Mouse (Mus musculus): ENCODE data around the gene Kcnip4. TPM values are rescaled to one million over a fixed set of nuclear protein-coding genes. Genes with fewer than 3 reads are reported as not detected.

Gene Kcnip4
- polyA plus RNA-seq, 1 experiment from 2014 or later = 0.84 TPM

DNA sequence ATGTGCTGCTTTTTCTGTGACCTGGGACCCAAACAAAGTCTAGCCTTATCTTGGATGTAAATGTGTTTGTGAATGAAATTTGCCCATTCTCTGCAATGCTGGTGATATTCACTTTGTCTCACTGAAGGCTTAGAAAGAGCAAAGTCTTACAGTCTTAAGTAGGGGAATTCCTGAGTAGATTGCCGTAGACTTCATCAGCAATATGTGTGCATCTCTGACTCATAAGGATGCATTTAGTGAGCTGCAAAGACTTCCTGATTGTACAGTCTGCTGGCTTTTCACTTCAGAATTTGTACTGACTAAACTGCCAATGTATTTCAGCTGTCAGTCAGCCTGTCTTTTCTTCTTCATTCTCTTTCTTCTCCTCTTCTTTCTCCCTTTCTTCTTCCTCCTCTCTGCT, 1102.8 kb downstream of the Kcnip4 start:
- Histone ChIP-seq H3K4me2 (no peak overlapping the region), H3K9ac (no peak overlapping the region), H3K27ac (no peak overlapping the region), H3K36me3 (no peaks in the 10 kb centered on the region), H3K9me3 (replicated peaks) (no peaks in the 10 kb centered on the region), H3K4me1 (no peaks in the 10 kb centered on the region), H3K27me3 (no peaks in the 10 kb centered on the region), H3K4me3 (replicated peaks) (no peak overlapping the region)
- WGBS = 83% methylated on average over 1 of the region's 1 CpGs
- no peak for ATAC-seq (replicated peaks; ENCODE audit: low FRiP score)

GRCm38 (mm10) chr5:48419741-48420140, 1105.0 kb downstream of the Kcnip4 start:
- Histone ChIP-seq H3K4me3 (replicated peaks) (no peak overlapping the region), H3K36me3 (no peaks in the 10 kb centered on the region), H3K27ac (no peak overlapping the region), H3K4me1 (no peaks in the 10 kb centered on the region), H3K9ac (no peak overlapping the region), H3K4me2 (no peak overlapping the region), H3K27me3 (no peaks in the 10 kb centered on the region), H3K9me3 (replicated peaks) (no peaks in the 10 kb centered on the region)
- ATAC-seq (replicated peaks; ENCODE audit: low FRiP score) = no peak
- 76% methylated on average over 2 of the region's 2 CpGs for WGBS

- no peak overlapping the region for H3K4me3 ChIP-seq (replicated peaks)
- 0 out of 2 replicates have a peak, but pooled peaks cover 4% of the 10 kb centered on the region for H3K4me1 ChIP-seq
- no peak overlapping the region for H3K27ac ChIP-seq
- no peaks in the 10 kb centered on the region; the same call in 1 of the 2 replicates for H3K27me3 ChIP-seq
- 0 out of 2 replicates have a peak, but pooled peaks cover 5% of the 10 kb centered on the region for H3K36me3 ChIP-seq
- 71% methylated on average over 4 of the region's 4 CpGs for WGBS
- no peaks in the 10 kb centered on the region for H3K9me3 ChIP-seq (replicated peaks)
- no peak overlapping the region for H3K9ac ChIP-seq
- ATAC-seq (replicated peaks; ENCODE audit: low FRiP score) = no peak
- no peak overlapping the region for H3K4me2 ChIP-seq
Measured at GRCm38 (mm10) chr5:48412261-48412660, 1112.4 kb downstream of the Kcnip4 start.

DNA sequence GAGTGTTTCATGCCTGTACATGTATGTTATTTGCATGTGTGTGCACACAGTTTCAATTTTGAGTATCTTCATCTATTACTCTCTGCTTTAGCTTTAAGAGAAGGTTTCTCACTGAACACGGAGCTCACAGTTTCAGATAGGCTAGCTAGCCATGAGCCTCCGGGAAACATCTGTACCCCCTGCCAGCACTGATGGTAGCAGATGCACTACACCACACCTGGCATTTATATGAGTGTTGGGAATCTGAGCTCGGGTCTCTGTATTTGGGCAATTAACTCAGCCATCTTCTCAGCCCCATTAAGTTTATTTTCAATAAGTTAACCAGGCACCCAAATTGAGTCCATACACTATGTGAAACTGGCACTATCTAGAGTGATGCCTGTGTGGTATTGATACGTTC, 1113.2 kb downstream of the Kcnip4 start:
- 0 out of 2 replicates have a peak, but pooled peaks cover 4% of the 10 kb centered on the region for H3K4me1 ChIP-seq
- WGBS = 43% methylated on average over 4 of the region's 4 CpGs
- no peak overlapping the region for H3K27ac ChIP-seq
- H3K9ac ChIP-seq = no peak overlapping the region
- ATAC-seq (replicated peaks; ENCODE audit: low FRiP score) = peak; percentile 80; the same call in 1 of the 2 replicates
- no peaks in the 10 kb centered on the region for H3K9me3 ChIP-seq (replicated peaks)
- 0 out of 2 replicates have a peak, but pooled peaks cover 5% of the 10 kb centered on the region for H3K36me3 ChIP-seq
- H3K27me3 ChIP-seq = no peaks in the 10 kb centered on the region; the same call in 1 of the 2 replicates
- no peak overlapping the region for H3K4me3 ChIP-seq (replicated peaks)
- H3K4me2 ChIP-seq = no peak overlapping the region

GRCm38 (mm10) chr5:48410348-48410747, 1114.4 kb downstream of the Kcnip4 start:
- Histone ChIP-seq H3K4me1 (0 out of 2 replicates have a peak, but pooled peaks cover 4% of the 10 kb centered on the region), H3K9me3 (replicated peaks) (no peaks in the 10 kb centered on the region), H3K27ac (0 out of 2 replicates have a peak overlapping the region, but pooled peaks have one; percentile 25), H3K4me2 (no peak overlapping the region), H3K27me3 (no peaks in the 10 kb centered on the region; the same call in 1 of the 2 replicates), H3K4me3 (replicated peaks) (no peak overlapping the region), H3K36me3 (0 out of 2 replicates have a peak, but pooled peaks cover 5% of the 10 kb centered on the region), H3K9ac (no peak overlapping the region)
- 64% methylated on average over 5 of the region's 5 CpGs for WGBS
- ATAC-seq (replicated peaks; ENCODE audit: low FRiP score) = no peak; the same call in 1 of the 2 replicates

- no peak for ATAC-seq (replicated peaks; ENCODE audit: low FRiP score)
- no peaks in the 10 kb centered on the region for H3K36me3 ChIP-seq
Measured at GRCm38 (mm10) chr5:48408276-48408675, 1116.4 kb downstream of the Kcnip4 start.

GRCm38 (mm10) chr5:48402497-48402896, 1122.2 kb downstream of the Kcnip4 start:
- 57% methylated on average over 3 of the region's 3 CpGs for WGBS
- Histone ChIP-seq H3K4me2 (no peak overlapping the region), H3K36me3 (peaks cover 9% of the 10 kb centered on the region), H3K27me3 (no peaks in the 10 kb centered on the region), H3K9me3 (replicated peaks) (no peaks in the 10 kb centered on the region), H3K4me1 (no peaks in the 10 kb centered on the region), H3K27ac (no peak overlapping the region), H3K4me3 (replicated peaks) (no peak overlapping the region), H3K9ac (no peak overlapping the region)
- no peak for ATAC-seq (replicated peaks; ENCODE audit: low FRiP score)

More at GRCm38 (mm10) chr5:48408276-48408675, 1116.4 kb downstream of the Kcnip4 start:
- H3K9ac ChIP-seq = no peak overlapping the region
- no peaks in the 10 kb centered on the region; the same call in 1 of the 2 replicates for H3K27me3 ChIP-seq
- 0 out of 2 replicates have a peak, but pooled peaks cover 4% of the 10 kb centered on the region for H3K4me1 ChIP-seq
- WGBS = 49% methylated on average over 4 of the region's 4 CpGs
- no peak overlapping the region for H3K4me2 ChIP-seq
- H3K4me3 ChIP-seq (replicated peaks) = no peak overlapping the region
- H3K27ac ChIP-seq = no peak overlapping the region
- no peaks in the 10 kb centered on the region for H3K9me3 ChIP-seq (replicated peaks)

GRCm38 (mm10) chr5:48371890-48372766, 1152.6 kb downstream of the Kcnip4 start:
- peak; percentile 100 for ATAC-seq (replicated peaks; ENCODE audit: low FRiP score)
- WGBS = under 1% methylated on average over 44 of the region's 44 CpGs
- peaks cover 26% of the 10 kb centered on the region for H3K36me3 ChIP-seq
- peak overlapping the region; percentile 79 for H3K9ac ChIP-seq
- peak overlapping the region; percentile 62 for H3K4me2 ChIP-seq
- peaks cover 6% of the 10 kb centered on the region; the same call in 1 of the 2 replicates for H3K27me3 ChIP-seq
- peaks cover 16% of the 10 kb centered on the region for H3K4me1 ChIP-seq
- no peaks in the 10 kb centered on the region for H3K9me3 ChIP-seq (replicated peaks)
- H3K4me3 ChIP-seq (replicated peaks) = peak overlapping the region; percentile 82
- peak overlapping the region; percentile 84 for H3K27ac ChIP-seq

- H3K9me3 ChIP-seq (replicated peaks) = no peaks in the 10 kb centered on the region
- 90% methylated on average over 1 of the region's 1 CpGs for WGBS
- H3K36me3 ChIP-seq = no peaks in the 10 kb centered on the region
- H3K9ac ChIP-seq = no peak overlapping the region
- no peak overlapping the region for H3K4me2 ChIP-seq
- no peak overlapping the region for H3K27ac ChIP-seq
- no peaks in the 10 kb centered on the region for H3K27me3 ChIP-seq
- no peaks in the 10 kb centered on the region for H3K4me1 ChIP-seq
- no peak overlapping the region for H3K4me3 ChIP-seq (replicated peaks)
- ATAC-seq (replicated peaks; ENCODE audit: low FRiP score) = no peak
Measured at GRCm38 (mm10) chr5:48349309-48349708, 1175.4 kb downstream of the Kcnip4 start.

GRCm38 (mm10) chr5:48345983-48346648, 1178.6 kb downstream of the Kcnip4 start:
- H3K36me3 ChIP-seq = no peaks in the 10 kb centered on the region
- no peaks in the 10 kb centered on the region for H3K9me3 ChIP-seq (replicated peaks)
- ATAC-seq (replicated peaks; ENCODE audit: low FRiP score) = 0 out of 2 replicates have a peak, but pooled peaks have one; percentile 54
- WGBS = 86% methylated on average over 2 of the region's 2 CpGs
- H3K4me1 ChIP-seq = peaks cover 8% of the 10 kb centered on the region; the same call in 1 of the 2 replicates
- H3K9ac ChIP-seq = no peak overlapping the region
- no peaks in the 10 kb centered on the region for H3K27me3 ChIP-seq
- no peak overlapping the region for H3K4me2 ChIP-seq
- no peak overlapping the region for H3K27ac ChIP-seq
- H3K4me3 ChIP-seq (replicated peaks) = no peak overlapping the region

DNA sequence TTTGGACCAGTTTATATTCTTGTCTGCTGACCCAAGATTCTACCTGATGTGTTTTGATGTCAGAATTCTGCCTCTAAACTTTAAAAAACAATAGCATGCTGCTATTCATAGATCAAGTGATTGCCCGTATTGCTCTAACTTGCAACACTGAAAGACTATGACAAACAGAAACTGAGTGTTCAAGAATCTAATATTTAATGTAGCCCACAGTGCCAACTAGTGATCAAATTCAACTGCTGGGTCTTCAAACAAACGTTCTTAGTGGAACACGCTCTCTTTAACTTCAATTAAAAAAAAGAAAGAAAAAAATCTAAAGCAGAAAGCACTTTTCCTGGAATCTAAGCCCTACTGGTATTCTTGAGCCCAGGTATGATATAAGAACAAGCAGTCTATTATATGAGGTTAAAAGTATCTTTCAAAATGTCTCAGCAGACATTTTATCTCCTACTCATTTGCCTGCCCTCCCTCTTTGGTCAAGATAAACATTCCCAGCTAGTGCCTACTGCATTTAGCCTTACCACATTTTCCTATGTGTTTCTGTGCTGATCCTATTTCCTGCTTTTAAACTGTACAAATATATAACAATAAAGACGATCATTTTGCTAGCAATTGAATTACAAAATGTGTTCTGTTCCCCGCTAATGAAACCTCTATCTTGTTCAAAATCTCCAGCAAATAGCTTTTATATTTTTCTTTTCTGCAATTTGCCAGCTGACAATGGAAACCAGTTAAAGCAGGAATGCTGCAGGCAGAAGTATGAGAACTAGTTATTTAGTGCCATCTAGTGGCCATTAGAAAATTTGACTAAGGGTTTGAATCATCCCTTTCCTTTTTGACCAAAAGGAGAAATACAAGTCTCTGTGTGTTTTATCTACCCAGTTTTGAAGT, 1179.4 kb downstream of the Kcnip4 start:
- Histone ChIP-seq H3K27me3 (no peaks in the 10 kb centered on the region), H3K36me3 (no peaks in the 10 kb centered on the region), H3K4me1 (peaks cover 12% of the 10 kb centered on the region; the same call in 1 of the 2 replicates), H3K9me3 (replicated peaks) (no peaks in the 10 kb centered on the region), H3K4me2 (no peak overlapping the region), H3K9ac (no peak overlapping the region), H3K4me3 (replicated peaks) (no peak overlapping the region), H3K27ac (no peak overlapping the region)
- WGBS = 44% methylated on average over 5 of the region's 5 CpGs
- 0 out of 2 replicates have a peak, but pooled peaks have one; percentile 42 for ATAC-seq (replicated peaks; ENCODE audit: low FRiP score)
